Mouse (Mus musculus): ENCODE measurements at regions not wholly inside any gene's neighbourhood (a gene's known extent, or its start where the extent isn't known, plus 50 kb on each side); places are given as distances from the start of the nearest gene placed in this dataset.

GRCm38 (mm10) chr3:60324416-60324815, 148.2 kb upstream of the Mbnl1 start:
- Histone ChIP-seq H3K4me1 (replicated peaks) (no peaks in the 10 kb centered on the region), H3K4me2 (replicated peaks) (no peak overlapping the region), H3K27ac (no peak overlapping the region), H3K9ac (no peak overlapping the region), H3K9me3 (no peaks in the 10 kb centered on the region), H3K4me3 (replicated peaks) (no peak overlapping the region), H3K27me3 (replicated peaks) (no peaks in the 10 kb centered on the region), H3K36me3 (no peaks in the 10 kb centered on the region)
- ATAC-seq: no peak

- Histone ChIP-seq H3K36me3 (no peaks in the 10 kb centered on the region), H3K9ac (no peak overlapping the region), H3K27me3 (replicated peaks) (no peaks in the 10 kb centered on the region), H3K9me3 (no peaks in the 10 kb centered on the region), H3K27ac (no peak overlapping the region), H3K4me1 (replicated peaks) (no peaks in the 10 kb centered on the region), H3K4me2 (replicated peaks) (no peak overlapping the region), H3K4me3 (replicated peaks) (no peak overlapping the region)
- no peak for ATAC-seq
Observed at GRCm38 (mm10) chr3:60324969-60325368, 147.7 kb upstream of the Mbnl1 start.

GRCm38 (mm10) chr3:60332460-60332859, 140.2 kb upstream of the Mbnl1 start:
- no peak overlapping the region for H3K4me2 ChIP-seq (replicated peaks)
- H3K27ac ChIP-seq: no peak overlapping the region
- H3K36me3 ChIP-seq: no peaks in the 10 kb centered on the region
- H3K4me3 ChIP-seq (replicated peaks): no peak overlapping the region
- H3K9ac ChIP-seq: no peak overlapping the region
- no peaks in the 10 kb centered on the region for H3K27me3 ChIP-seq (replicated peaks)
- no peak for ATAC-seq
- H3K4me1 ChIP-seq (replicated peaks): no peaks in the 10 kb centered on the region
- H3K9me3 ChIP-seq: no peaks in the 10 kb centered on the region

- ATAC-seq: no peak
- Histone ChIP-seq H3K4me2 (replicated peaks) (no peak overlapping the region), H3K4me1 (replicated peaks) (no peaks in the 10 kb centered on the region), H3K9me3 (no peaks in the 10 kb centered on the region), H3K36me3 (no peaks in the 10 kb centered on the region), H3K27me3 (replicated peaks) (no peaks in the 10 kb centered on the region), H3K27ac (no peak overlapping the region), H3K9ac (no peak overlapping the region), H3K4me3 (replicated peaks) (no peak overlapping the region)
- whole genome bisulfite sequencing: 83% methylated on average over 2 of the region's 2 CpGs
Observed at GRCm38 (mm10) chr3:60333669-60334068, 139.0 kb upstream of the Mbnl1 start.

GRCm38 (mm10) chr3:60334133-60334532, 138.5 kb upstream of the Mbnl1 start:
- H3K4me2 ChIP-seq (replicated peaks): no peak overlapping the region
- no peaks in the 10 kb centered on the region for H3K4me1 ChIP-seq (replicated peaks)
- no peaks in the 10 kb centered on the region for H3K27me3 ChIP-seq (replicated peaks)
- WGBS: 84% methylated on average over 2 of the region's 2 CpGs
- no peak overlapping the region for H3K4me3 ChIP-seq (replicated peaks)
- no peak overlapping the region for H3K27ac ChIP-seq
- no peak overlapping the region for H3K9ac ChIP-seq
- H3K36me3 ChIP-seq: no peaks in the 10 kb centered on the region
- no peak for ATAC-seq
- H3K9me3 ChIP-seq: no peaks in the 10 kb centered on the region

DNA sequence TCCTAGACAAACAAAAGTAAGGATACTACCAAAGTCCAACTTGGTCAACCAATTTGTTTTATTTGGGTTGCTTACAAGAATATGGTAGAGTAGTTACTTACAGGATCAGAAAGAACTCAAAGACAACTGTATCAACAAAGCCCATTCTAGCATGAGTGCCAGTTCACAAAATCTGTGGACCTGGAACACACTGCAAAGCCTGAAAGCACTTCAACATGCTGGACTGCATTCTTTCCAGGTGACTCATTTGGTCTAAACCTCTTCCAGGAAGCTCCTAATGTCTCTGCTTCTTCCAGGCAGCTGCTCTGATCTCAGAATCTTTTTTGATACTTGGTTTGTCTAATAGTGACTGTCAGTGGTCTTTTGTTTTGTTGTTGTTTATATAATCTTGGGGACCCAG, 126.2 kb upstream of the Mbnl1 start:
- H3K9ac ChIP-seq: no peak overlapping the region
- H3K36me3 ChIP-seq: no peaks in the 10 kb centered on the region
- H3K4me2 ChIP-seq (replicated peaks): no peak overlapping the region
- H3K27ac ChIP-seq: no peak overlapping the region
- no peaks in the 10 kb centered on the region for H3K9me3 ChIP-seq
- peak; percentile 71; the same call in 1 of the 2 replicates for ATAC-seq
- no peaks in the 10 kb centered on the region for H3K4me1 ChIP-seq (replicated peaks)
- no peak overlapping the region for H3K4me3 ChIP-seq (replicated peaks)
- H3K27me3 ChIP-seq (replicated peaks): no peaks in the 10 kb centered on the region

GRCm38 (mm10) chr3:60347049-60347448, 125.6 kb upstream of the Mbnl1 start:
- H3K4me1 ChIP-seq (replicated peaks): no peaks in the 10 kb centered on the region
- H3K9me3 ChIP-seq: no peaks in the 10 kb centered on the region
- H3K4me2 ChIP-seq (replicated peaks): no peak overlapping the region
- no peak overlapping the region for H3K9ac ChIP-seq
- H3K27me3 ChIP-seq (replicated peaks): no peaks in the 10 kb centered on the region
- ATAC-seq: no peak
- H3K36me3 ChIP-seq: no peaks in the 10 kb centered on the region
- no peak overlapping the region for H3K4me3 ChIP-seq (replicated peaks)
- 74% methylated on average over 1 of the region's 1 CpGs for WGBS
- no peak overlapping the region for H3K27ac ChIP-seq

DNA sequence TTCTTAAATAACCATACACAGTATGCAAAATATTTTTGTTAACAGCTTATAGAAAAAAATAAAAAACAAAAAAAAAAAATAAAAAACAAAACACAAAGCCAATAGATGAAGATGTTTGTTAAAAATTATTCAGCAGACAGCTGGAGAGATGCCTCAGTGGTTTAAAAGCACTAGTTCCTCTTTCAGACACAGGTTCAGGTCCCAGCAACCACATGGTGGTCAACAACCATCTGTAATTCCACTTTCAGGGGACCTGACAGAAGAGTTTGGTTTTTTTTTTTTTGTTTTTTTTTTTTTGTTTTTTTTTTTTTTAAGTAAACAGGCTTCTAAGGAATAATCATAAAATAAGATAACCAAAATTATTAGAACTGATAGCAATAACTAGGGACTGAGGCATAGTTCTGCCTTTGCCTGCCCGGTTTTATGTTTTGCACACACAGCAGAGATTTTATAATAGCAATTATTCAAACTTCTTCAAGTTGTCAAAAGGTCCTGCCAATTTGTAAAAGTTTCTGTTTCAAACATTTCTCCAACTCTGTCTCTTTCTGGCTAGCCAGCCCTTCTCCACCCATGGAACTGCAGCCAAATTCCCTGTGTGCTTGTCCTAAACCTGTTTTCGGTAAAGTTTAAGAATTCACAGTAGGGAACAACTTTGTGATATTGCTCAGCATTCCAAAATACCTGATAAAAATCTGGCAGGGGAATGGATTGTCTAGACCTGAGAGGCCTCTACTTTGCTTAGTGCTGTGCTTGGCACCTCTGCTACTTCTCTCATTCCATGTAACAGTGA, 101.3 kb upstream of the Mbnl1 start:
- H3K9me3 ChIP-seq: no peaks in the 10 kb centered on the region
- H3K9ac ChIP-seq: no peak overlapping the region
- no peak overlapping the region for H3K27ac ChIP-seq
- no peaks in the 10 kb centered on the region for H3K27me3 ChIP-seq (replicated peaks)
- H3K4me2 ChIP-seq (replicated peaks): no peak overlapping the region
- no peak for ATAC-seq
- no peaks in the 10 kb centered on the region for H3K4me1 ChIP-seq (replicated peaks)
- whole genome bisulfite sequencing: 70% methylated on average over 2 of the region's 2 CpGs
- H3K4me3 ChIP-seq (replicated peaks): no peak overlapping the region
- H3K36me3 ChIP-seq: no peaks in the 10 kb centered on the region

DNA sequence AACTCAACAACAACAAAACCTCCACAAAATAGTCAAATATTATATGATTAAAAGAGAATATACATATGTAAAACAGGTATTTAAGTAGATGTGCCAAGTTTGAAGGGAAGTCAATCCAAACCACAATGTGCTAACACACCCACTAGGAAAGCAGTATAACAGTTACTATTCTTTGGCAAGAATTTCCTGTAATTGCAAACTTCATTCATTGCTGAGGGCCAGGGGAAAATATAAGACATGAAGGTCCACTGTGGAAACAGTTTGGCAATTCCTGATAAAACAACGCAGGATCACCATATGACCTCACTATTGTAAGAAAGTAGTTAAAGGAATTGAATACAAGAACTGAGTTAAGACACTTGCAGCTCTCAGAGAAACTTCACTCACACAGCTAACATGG, 99.0 kb upstream of the Mbnl1 start:
- Histone ChIP-seq H3K27ac (no peak overlapping the region), H3K9me3 (no peaks in the 10 kb centered on the region), H3K4me1 (replicated peaks) (no peaks in the 10 kb centered on the region), H3K4me3 (replicated peaks) (no peak overlapping the region), H3K36me3 (no peaks in the 10 kb centered on the region), H3K9ac (no peak overlapping the region), H3K4me2 (replicated peaks) (no peak overlapping the region), H3K27me3 (replicated peaks) (no peaks in the 10 kb centered on the region)
- 76% methylated on average over 1 of the region's 1 CpGs for WGBS
- no peak for ATAC-seq

DNA sequence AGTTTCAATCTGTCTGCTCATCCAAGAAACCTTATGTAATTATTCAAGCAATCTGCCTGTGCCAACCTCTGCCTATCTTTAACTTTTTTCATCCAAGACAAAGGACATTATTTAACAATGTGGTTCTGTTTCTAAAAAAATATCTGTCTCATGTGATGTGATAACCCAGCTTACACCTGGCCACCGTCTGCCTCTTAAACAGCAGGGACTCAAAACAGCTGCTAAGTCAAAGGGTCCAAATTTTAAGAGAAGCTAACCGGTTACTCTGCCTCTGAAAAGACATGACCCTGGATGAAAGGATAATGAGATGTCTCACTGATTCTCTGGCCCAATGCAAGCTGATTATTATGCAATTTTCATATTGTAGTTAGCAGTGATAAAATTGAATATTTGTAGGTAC, 84.0 kb upstream of the Mbnl1 start:
- Histone ChIP-seq H3K36me3 (no peaks in the 10 kb centered on the region), H3K9me3 (no peaks in the 10 kb centered on the region), H3K27ac (no peak overlapping the region), H3K4me1 (replicated peaks) (no peaks in the 10 kb centered on the region), H3K9ac (no peak overlapping the region), H3K4me3 (replicated peaks) (no peak overlapping the region), H3K27me3 (replicated peaks) (no peaks in the 10 kb centered on the region), H3K4me2 (replicated peaks) (no peak overlapping the region)
- no peak for ATAC-seq
- WGBS: 67% methylated on average over 2 of the region's 2 CpGs

DNA sequence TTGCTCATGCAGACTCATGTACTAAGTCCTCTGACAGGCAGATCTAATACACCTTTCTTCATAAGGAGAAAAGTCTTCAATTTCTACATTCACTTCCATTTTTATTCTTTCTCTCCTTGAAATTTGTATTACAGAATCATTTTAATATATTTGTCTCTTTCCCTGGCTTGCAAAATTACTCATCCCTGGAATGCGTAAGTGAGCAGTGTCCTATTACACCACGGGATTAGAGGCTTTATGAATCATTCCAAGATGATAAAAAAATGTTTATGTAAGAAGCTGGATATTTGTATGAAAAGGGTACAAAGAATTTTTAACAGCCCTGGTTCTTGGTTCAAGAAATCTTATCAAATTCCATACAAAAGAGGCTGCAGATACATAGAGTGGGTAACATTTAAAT, 83.6 kb upstream of the Mbnl1 start:
- no peak for ATAC-seq
- Histone ChIP-seq H3K27me3 (replicated peaks) (no peaks in the 10 kb centered on the region), H3K4me1 (replicated peaks) (no peaks in the 10 kb centered on the region), H3K27ac (no peak overlapping the region), H3K36me3 (no peaks in the 10 kb centered on the region), H3K4me2 (replicated peaks) (no peak overlapping the region), H3K9ac (no peak overlapping the region), H3K9me3 (no peaks in the 10 kb centered on the region), H3K4me3 (replicated peaks) (no peak overlapping the region)
- 37% methylated on average over 2 of the region's 2 CpGs for WGBS

- Histone ChIP-seq H3K36me3 (no peaks in the 10 kb centered on the region), H3K9ac (no peak overlapping the region), H3K4me3 (replicated peaks) (no peak overlapping the region), H3K27me3 (replicated peaks) (no peaks in the 10 kb centered on the region), H3K27ac (no peak overlapping the region), H3K4me1 (replicated peaks) (no peaks in the 10 kb centered on the region), H3K9me3 (no peaks in the 10 kb centered on the region), H3K4me2 (replicated peaks) (no peak overlapping the region)
- ATAC-seq: no peak
- WGBS: 83% methylated on average over 4 of the region's 4 CpGs
Observed at GRCm38 (mm10) chr3:60395299-60395698, 77.3 kb upstream of the Mbnl1 start.

GRCm38 (mm10) chr3:60396971-60397370, 75.7 kb upstream of the Mbnl1 start:
- no peak overlapping the region for H3K4me3 ChIP-seq (replicated peaks)
- no peaks in the 10 kb centered on the region for H3K36me3 ChIP-seq
- H3K4me1 ChIP-seq (replicated peaks): no peaks in the 10 kb centered on the region
- no peak overlapping the region for H3K4me2 ChIP-seq (replicated peaks)
- WGBS: 76% methylated on average over 3 of the region's 3 CpGs
- no peak for ATAC-seq
- H3K27me3 ChIP-seq (replicated peaks): no peaks in the 10 kb centered on the region
- H3K9ac ChIP-seq: no peak overlapping the region
- H3K9me3 ChIP-seq: no peaks in the 10 kb centered on the region
- no peak overlapping the region for H3K27ac ChIP-seq
